Mouse (Mus musculus): ENCODE results near the gene Tent5b.

- TF ChIP-seq POLR2A (IDR thresholded peaks at IDR 0.05; ENCODE audit: control insufficient read depth, extremely low read depth, insufficient read depth, low read length, poor library complexity) (no peak), CTCF (IDR thresholded peaks at IDR 0.05; ENCODE audit: borderline replicate concordance, control insufficient read depth, extremely low read depth, insufficient read depth, low read length, poor library complexity) (no peak)
These were observed 14.9 kb downstream of the Tent5b start for GRCm38 (mm10) chr4:133494867-133495266.
